Mouse (Mus musculus): ENCODE measurements around the gene Kif1c. TPM values are rescaled to one million over a fixed set of nuclear protein-coding genes. Genes with fewer than 3 reads are reported as not detected.
"Not testable (repeated sequence)": the region's sequence is repeated elsewhere in the genome, so short reads cannot be mapped to it uniquely, and the experiment has no call there.

Gene Kif1c
- total RNA-seq, 2 experiments from 2014 or later: 216 to 226 TPM

GRCm38 (mm10) chr11:70765776-70766445 lies 65.6 kb downstream of the Kif1c start:
- intact Hi-C loops (cut with DNase I; ENCODE audit: low total_unique reads): no loop called here
- DNase-seq: peak; percentile 36

- no peak for DNase-seq
- intact Hi-C loops (cut with DNase I; ENCODE audit: low total_unique reads): no loop called here
Observed at GRCm38 (mm10) chr11:70770804-70771203, 70.5 kb downstream of the Kif1c start.

GRCm38 (mm10) chr11:70776830-70777571 lies 76.7 kb downstream of the Kif1c start:
- DNase-seq: peak; percentile 73
- intact Hi-C loops (cut with DNase I; ENCODE audit: low total_unique reads): no loop called here

GRCm38 (mm10) chr11:70777634-70778033 lies 77.3 kb downstream of the Kif1c start:
- intact Hi-C loops (cut with DNase I; ENCODE audit: low total_unique reads): no loop called here
- DNase-seq: no peak

GRCm38 (mm10) chr11:70778058-70778457 lies 77.7 kb downstream of the Kif1c start:
- intact Hi-C loops (cut with DNase I; ENCODE audit: low total_unique reads); DNase-seq: not testable (repeated sequence)

Small RNA genes within 50 kb of the gene (microRNA-seq; reads per million reads assigned to microRNA genes)
- gene Gm22760 (0 reads per million in 2 experiments), gene Mir6925 (0 to 0.96 reads per million in 2 experiments)

Other genes with a start within 250 kb of the Kif1c start
- gene Med11, start 248.6 kb upstream of the Kif1c start, total RNA-seq (2021): 1 to 10 TPM; 6.2 to 6.5 TPM
- gene Zmynd15, start 241.1 kb upstream of the Kif1c start, total RNA-seq (2021): under 1 TPM; 0.31 to 0.84 TPM
- 1 to 10 TPM; 2.6 to 3.1 TPM for gene Cxcl16, start 240.6 kb upstream of the Kif1c start, total RNA-seq (2021)
- not detected for gene Tm4sf5, start 195.3 kb upstream of the Kif1c start, total RNA-seq (2021)
- not detected for gene Vmo1, start 185.9 kb upstream of the Kif1c start, total RNA-seq (2021)
- not detected for gene Gltpd2, start 181.4 kb upstream of the Kif1c start, total RNA-seq (2021)
- gene Psmb6, start 175.2 kb upstream of the Kif1c start, total RNA-seq (2021): 100 to 1,000 TPM; 292 to 301 TPM
- not detected for gene Gm40193, start 167.6 kb upstream of the Kif1c start, total RNA-seq (2021)
- 10 to 100 TPM; 15.9 to 17.1 TPM for gene Pld2, start 160.5 kb upstream of the Kif1c start, total RNA-seq (2021)
- gene Mink1, start 137.7 kb upstream of the Kif1c start, total RNA-seq (2021): 10 to 100 TPM; 26.1 to 27.7 TPM
- gene 4930544D05Rik, start 84.7 kb upstream of the Kif1c start, total RNA-seq (2021): not detected
- 10 to 100 TPM; 38.7 to 39.4 TPM for gene Chrne, start 81.3 kb upstream of the Kif1c start, total RNA-seq (2021)
- gene Gp1ba, start 61.4 kb upstream of the Kif1c start, total RNA-seq (2021): under 1 TPM in 1 of 2 experiments, not detected in 1; 0.08 TPM
- gene Rnf167, start 53.3 kb upstream of the Kif1c start, total RNA-seq (2021): 10 to 100 TPM; 34.9 to 35.7 TPM
- 100 to 1,000 TPM; 278 to 315 TPM for gene Slc25a11, start 53.1 kb upstream of the Kif1c start, total RNA-seq (2021)
- gene Pfn1, start 45.9 kb upstream of the Kif1c start, total RNA-seq (2021): 100 to 1,000 TPM; 340 to 388 TPM
- gene Eno3, start 43.3 kb upstream of the Kif1c start, total RNA-seq (2021): 1,000 to 10,000 TPM; 6,763 to 7,262 TPM
- 100 to 1,000 TPM; 117 to 122 TPM for gene Spag7, start 31.1 kb upstream of the Kif1c start, total RNA-seq (2021)
- 10 to 100 TPM; 21.2 to 25.5 TPM for gene Camta2, start 12.4 kb upstream of the Kif1c start, total RNA-seq (2021)
- 1 to 10 TPM; 2.5 to 3.3 TPM for gene Inca1, start 393 bp upstream of the Kif1c start, total RNA-seq (2021)
- 10 to 100 TPM in 1 of 2 experiments, 1 to 10 TPM in 1; 7.4 to 10.8 TPM for gene Zfp3, start 63.7 kb downstream of the Kif1c start, total RNA-seq (2021)
- under 1 TPM in 1 of 2 experiments, not detected in 1; 0.22 TPM for gene Scimp, start 112.0 kb downstream of the Kif1c start, total RNA-seq (2021)
- gene Rabep1, start 144.2 kb downstream of the Kif1c start, total RNA-seq (2021): 10 to 100 TPM; 22.7 to 24.3 TPM